Mouse (Mus musculus) embryonic fibroblast, embryonic 13.5 days (primary cell): Measurements from ENCODE around the gene Art4.

Source experiments
- CTCF ChIP-seq: IDR thresholded peaks from 2 replicates; pipeline ENCODE4 v1.5.1; 2011; ENCODE audit warnings: mild to moderate bottlenecking, control low read depth, low read length, moderate library complexity, borderline replicate concordance; ENCODE audit not compliant: insufficient read depth
- POLR2A ChIP-seq: IDR thresholded peaks from 2 replicates; pipeline ENCODE4 v1.6.1; 2011; ENCODE audit warnings: low read depth, mild to moderate bottlenecking, control low read depth, low read length, moderate library complexity

GRCm38 (mm10) chr6:136898222-136898621 lies 40.7 kb upstream of the Art4 start:
- TF ChIP-seq CTCF (no peak), POLR2A (no peak)
